Mouse (Mus musculus) kidney, postnatal 14 days (tissue): ENCODE measurements at regions not wholly inside any gene's neighbourhood (a gene's known extent, or its start where the extent isn't known, plus 50 kb on each side); places are given as distances from the start of the nearest gene placed in this dataset.

Experiments
- DNase-seq: peaks from one replicate; pipeline ENCODE4 v3.0.0; 2022; ENCODE audit warnings: mixed read lengths

DNA sequence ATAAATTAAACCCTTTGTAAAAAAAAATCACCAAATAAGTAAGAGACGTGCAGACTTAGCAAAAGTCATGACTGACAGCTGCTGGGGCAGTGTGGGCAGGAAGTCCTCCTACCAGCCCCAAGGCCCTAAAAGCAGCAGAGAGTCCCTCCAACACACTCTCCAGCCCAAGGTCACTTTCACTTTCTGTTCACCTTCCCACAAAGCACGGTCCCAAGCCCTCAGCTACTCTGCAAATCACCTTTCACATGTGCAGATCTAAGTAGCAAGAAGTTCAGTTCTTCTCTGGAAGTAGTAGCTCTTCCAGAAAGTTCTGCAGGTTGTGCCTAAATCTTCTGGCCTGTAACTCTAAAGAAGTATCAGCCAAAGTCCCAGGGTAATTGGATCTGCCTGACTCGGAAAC lies 120.8 kb upstream of the Gm26657 start:
- DNase-seq = no peak

DNA sequence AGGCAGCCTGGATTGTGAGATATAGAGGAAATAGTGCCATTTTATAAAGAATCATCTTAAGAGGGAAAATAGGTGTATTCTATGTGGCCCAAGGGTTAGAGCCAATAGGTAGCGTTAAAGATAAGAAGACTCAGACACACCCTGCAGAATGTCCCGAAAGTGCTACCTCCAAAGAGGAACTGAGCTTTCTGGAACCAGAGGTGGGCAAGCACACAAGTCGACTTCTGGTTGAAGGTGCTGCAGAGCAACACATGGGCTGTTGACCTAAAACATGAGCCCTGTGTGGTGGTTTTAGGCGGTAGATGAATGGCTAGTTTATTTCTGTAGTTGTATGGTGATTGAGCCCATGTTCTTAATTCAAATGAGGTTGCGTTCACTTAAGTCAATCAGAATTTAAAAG lies 121.4 kb upstream of the Gm26657 start:
- no peak for DNase-seq

GRCm38 (mm10) chr4:56617661-56618360 lies 122.1 kb upstream of the Gm26657 start:
- DNase-seq = no peak

- peak; percentile 7 for DNase-seq
These were observed 127.5 kb upstream of the Gm26657 start for GRCm38 (mm10) chr4:56612325-56612724.

- peak; percentile 12 for DNase-seq
These were observed 128.1 kb upstream of the Gm26657 start for GRCm38 (mm10) chr4:56611751-56612150.

DNA sequence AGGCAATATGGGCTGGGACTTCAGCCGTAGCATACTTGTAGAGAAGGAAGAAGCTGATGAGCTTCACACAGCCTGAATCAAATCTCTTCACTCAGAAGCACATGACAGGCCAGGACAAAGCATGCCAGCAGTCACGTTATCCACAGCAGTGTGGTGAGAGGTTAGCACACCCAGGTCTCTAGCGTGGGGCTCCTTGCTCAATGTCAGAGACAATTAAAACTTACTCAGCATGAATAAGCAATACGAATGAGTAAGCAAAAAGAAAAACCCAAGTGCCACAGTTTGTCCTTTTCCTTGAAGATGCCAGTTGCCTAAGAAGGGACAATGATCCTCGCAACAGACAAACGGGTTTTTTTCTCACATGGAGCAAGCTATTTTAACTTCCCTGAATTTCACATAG lies 129.6 kb upstream of the Gm26657 start:
- DNase-seq = no peak

DNA sequence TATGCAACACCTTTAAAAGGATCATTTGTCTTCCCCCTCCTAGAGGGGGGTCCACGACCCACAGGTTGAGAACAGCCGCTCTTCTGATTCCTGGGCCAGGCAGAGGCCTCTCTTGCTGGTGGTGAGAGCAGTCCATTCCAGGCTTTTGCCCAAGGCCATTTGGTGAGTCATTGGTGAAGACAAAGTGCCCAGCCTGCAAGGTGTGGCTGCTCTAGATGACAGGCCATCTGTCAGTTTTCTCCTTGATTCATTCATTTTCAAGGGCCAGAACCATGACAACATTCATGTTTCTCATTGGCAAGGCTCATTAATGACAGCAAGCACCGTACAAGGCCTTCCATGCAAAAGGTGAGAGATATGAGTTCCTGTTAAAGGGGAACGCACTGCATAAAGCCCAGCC lies 131.2 kb upstream of the Gm26657 start:
- DNase-seq = no peak

DNA sequence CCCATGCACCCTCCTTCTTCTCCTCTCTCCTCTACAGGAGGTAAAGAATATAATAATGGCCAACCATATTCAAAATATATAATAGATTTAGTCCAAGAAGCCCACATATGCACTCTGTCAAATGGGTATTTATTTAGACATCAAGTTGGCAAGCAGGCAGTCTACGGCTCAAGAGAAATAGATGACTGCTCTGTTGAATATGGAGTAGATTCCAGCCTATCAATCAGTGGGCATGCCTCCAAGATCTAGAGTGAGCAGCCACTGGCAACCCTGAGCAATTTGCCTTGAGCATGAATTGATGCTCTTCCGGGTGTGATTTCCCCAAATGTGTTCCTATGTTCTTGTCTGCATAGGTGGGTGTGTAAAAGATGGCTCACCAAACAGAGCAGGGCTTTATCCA lies 141.5 kb upstream of the Gm26657 start:
- no peak for DNase-seq

GRCm38 (mm10) chr4:56597931-56598330 lies 141.9 kb upstream of the Gm26657 start:
- no peak for DNase-seq

GRCm38 (mm10) chr4:56582405-56582804 lies 157.5 kb upstream of the Gm26657 start:
- no peak for DNase-seq

DNA sequence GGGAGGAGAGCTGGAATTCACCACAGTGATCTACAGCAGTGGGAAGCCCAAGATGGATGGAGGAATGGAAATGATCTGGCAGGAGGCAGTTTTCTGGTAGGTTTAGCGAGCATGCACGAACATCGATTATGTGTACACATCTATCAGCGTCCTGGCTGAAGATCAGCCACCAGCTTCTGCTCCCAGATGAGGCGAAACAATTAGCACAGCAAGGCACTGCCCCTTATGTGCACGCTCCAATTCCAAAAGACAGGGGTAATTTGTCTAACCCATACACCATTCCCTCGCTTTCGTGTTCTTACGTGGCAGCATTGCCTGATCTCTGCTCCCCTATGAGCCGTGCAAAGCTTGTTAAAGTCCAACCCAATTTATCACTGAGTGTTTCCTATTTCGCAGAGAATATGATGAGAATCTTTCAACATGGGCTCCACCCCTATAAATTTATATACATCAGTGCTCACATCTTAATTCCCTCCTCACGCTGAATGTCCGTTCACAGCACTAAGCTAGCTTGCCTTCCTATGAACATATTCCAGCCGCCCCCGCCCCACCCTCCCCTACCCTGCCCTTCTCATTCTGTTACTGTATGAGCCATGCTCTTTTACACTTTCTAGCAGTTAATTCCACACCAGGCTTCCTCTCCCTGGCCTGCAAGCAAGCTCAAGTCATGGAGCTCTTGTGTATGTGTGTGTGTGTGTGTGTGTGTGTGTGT lies 162.9 kb upstream of the Gm26657 start:
- DNase-seq = no peak

GRCm38 (mm10) chr4:56552126-56552525 lies 187.7 kb upstream of the Gm26657 start:
- DNase-seq = no peak

DNA sequence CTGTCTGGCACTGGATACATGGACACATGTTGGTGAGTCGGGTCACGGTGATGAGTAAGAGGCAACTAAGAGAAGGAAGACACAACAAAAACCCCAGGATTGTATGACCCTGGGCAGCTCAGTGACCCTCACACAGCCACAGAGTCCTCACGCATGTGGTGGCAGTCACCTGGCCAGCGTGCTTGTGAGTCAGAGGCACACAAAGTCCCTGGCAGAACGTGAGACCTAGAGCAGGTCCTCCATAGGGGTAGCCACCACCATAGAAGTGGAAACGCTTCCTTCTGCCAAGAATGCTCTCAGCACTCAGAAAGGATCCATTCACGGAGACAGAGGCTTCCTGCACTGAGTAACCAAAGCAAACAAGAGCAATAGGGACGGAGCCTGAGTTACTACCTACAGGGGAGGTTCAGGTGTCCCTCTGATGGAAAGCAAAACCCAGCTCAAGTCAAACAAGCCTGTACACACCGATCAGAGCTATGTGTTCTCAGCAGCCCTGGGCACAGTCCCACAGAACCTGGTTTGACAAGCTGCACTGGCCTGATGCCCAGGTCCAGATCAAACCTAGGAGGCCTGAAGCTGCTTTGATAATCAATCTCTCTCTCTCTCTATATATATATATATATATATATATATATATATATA lies 206.4 kb upstream of the Gm26657 start:
- DNase-seq = no peak

DNA sequence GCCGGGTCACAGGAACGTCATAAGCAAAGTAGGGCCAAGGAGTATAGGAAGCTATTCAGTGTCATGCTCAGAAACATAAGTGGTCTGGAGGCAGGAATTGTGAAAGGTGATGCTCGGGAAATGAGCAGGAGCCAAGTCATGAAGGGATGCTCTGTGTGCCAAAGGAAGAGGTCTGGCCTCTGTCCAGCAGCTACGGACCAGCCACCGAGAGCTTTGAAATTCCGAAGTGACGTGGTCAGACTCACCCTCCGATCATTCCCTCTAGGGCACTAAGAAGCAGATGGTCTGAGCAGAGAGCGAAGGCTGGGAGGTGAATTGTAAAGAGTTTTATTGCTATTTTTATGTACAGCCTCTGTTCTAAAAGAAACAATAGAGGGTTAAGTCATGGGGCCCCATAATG lies 206.9 kb upstream of the Gm26657 start:
- DNase-seq = no peak

GRCm38 (mm10) chr4:56528571-56528970 lies 211.3 kb upstream of the Gm26657 start:
- DNase-seq = no peak

DNA sequence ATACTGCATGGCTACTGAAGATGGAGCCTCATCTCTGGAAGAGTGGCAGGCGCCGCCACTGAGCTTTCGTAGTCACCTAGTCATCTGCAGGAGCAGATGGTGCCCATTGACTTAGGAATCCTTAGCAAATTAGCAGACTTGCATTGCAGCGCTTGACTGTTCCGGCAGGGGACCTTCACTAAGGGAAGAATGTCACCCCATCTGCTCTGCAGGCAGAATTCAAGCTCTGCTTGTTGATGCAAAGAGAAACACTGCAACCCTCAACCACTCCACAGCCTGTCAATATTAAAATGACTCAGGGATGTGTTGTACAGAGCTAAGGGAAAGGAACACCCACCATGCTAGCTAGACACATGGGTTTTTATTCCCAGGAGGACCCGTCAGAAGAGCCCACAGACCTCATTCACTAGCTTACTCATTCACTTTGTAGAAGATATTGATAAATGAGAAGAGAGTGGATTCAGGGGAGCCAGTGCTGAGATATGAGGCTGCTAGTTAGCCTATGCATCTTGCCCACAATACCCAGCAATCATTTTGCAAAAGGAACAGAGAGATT lies 215.4 kb upstream of the Gm26657 start:
- DNase-seq = no peak

DNA sequence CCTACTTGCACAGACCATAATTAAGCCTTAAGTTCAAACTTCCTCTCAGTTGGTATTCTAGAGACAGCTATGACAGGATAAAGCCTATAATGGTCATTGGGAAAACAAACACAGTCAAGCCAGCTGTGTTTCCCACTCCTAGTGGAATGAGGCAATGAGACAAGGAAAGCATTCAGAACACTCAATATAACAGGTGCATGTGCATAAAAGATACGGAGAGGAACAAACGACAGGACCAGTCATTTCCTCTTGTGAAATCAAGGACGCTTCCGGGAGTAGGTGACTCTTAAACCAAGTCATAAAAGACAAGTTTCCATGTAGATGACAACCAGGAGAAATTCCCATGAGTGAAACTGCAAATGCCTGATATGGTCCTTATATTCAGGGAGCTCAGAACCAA lies 232.1 kb upstream of the Gm26657 start:
- no peak for DNase-seq

- no peak for DNase-seq
These were observed 233.1 kb upstream of the Gm26657 start for GRCm38 (mm10) chr4:56506786-56507185.

DNA sequence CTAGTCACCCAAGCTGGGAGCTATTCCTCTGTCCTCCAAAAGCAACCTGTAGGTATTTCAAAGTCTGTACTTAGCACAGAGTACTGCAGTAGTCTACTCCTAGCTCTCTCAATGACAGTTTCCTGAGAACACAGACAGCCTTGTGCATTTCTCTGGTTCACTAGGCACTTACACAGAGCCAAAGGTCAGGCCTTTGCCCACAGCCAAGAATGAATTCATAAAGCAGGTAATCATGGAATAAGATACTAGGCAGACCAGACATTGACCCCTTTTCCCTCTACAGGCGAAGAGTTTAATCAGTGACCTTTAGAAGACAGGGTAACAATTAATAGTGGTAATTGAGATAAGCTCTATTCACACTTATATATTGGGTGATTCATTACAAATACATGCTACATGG lies 233.8 kb upstream of the Gm26657 start:
- DNase-seq = no peak

GRCm38 (mm10) chr4:56492537-56493221 lies 247.2 kb upstream of the Gm26657 start:
- DNase-seq = peak; percentile 71

GRCm38 (mm10) chr4:56489361-56489760 lies 250.5 kb upstream of the Gm26657 start:
- no peak for DNase-seq

GRCm38 (mm10) chr4:56483708-56484107 lies 256.2 kb upstream of the Gm26657 start:
- DNase-seq = no peak

DNA sequence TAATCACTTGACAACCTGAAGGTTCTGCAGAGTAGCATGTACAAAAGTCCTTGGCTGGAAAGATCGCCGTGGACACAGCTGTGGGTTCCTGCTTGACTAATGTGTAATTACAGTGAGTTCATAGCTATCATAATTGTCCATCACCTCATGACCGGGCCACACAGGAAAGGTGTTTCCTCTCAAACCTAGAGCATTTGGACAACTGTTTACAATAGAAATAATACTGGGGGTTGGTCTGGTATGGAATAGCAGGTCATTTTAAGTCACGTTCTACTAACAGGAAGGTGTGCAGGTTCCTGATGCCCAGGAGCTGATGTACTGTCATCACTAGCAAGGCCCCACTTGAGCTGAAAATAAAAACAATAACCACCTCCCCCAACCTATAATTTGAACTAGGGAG lies 283.1 kb upstream of the Gm26657 start:
- no peak for DNase-seq
